Mouse (Mus musculus): ENCODE results near the gene Nfkbia. TPM values are rescaled to one million over a fixed set of nuclear protein-coding genes. Genes with fewer than 3 reads are reported as not detected.

The Nfkbia gene
- total and polyA plus RNA-seq, 3 experiments = 9.3 to 15.9 TPM; not detected in 1

- no peak for DNase-seq (ENCODE audit: low read depth, low spot score)
- Histone ChIP-seq H3K9me3 (replicated peaks; ENCODE audit: insufficient read depth, low read length) (no peaks in the 10 kb centered on the region), H3K9ac (ENCODE audit: control insufficient read depth, low read depth, low read length, poor library complexity, severe bottlenecking) (no peak overlapping the region), H3K27me3 (ENCODE audit: control insufficient read depth in 1 of 2, insufficient read depth in 2 of 2, low read length in 2 of 2) (peaks cover 0 to 2% of the 10 kb centered on the region in 2 experiments; a peak in 2 of 4 replicates), H3K4me1 (ENCODE audit: control insufficient read depth in 1 of 2, insufficient read depth in 2 of 2, low read length in 2 of 2) (no peaks in the 10 kb centered on the region), H3K36me3 (ENCODE audit: control insufficient read depth in 1 of 2, insufficient read depth in 2 of 2, low read length in 2 of 2) (no peaks in the 10 kb centered on the region), H3K4me3 (ENCODE audit: control insufficient read depth in 1 of 2, insufficient read depth in 1 of 2, low read depth in 2 of 2, low read length in 2 of 2) (no peak overlapping the region), H3K27ac (ENCODE audit: control insufficient read depth, low read depth, low read length) (no peak overlapping the region), H3K79me2 (ENCODE audit: control insufficient read depth, insufficient read depth, low read length, poor library complexity) (no peaks in the 10 kb centered on the region)
- TF ChIP-seq ZC3H11A (IDR thresholded peaks at IDR 0.05; ENCODE audit: low read depth, low read length) (no peak), NRF1 (IDR thresholded peaks at IDR 0.05; ENCODE audit: insufficient read depth, low read depth, low read length, poor library complexity, severe bottlenecking) (no peak), USF1 (IDR thresholded peaks at IDR 0.05; ENCODE audit: low read depth, low read length) (no peak), JUND (IDR thresholded peaks at IDR 0.05; ENCODE audit: low read depth, low read length) (no peak), MAFK (IDR thresholded peaks at IDR 0.05; ENCODE audit: borderline replicate concordance, low read depth, low read length) (no peak), BHLHE40 (IDR thresholded peaks at IDR 0.05; ENCODE audit: borderline replicate concordance, low read depth, low read length) (no peak), SIN3A (IDR thresholded peaks at IDR 0.05; ENCODE audit: low read length) (no peak), ZNF384 (IDR thresholded peaks at IDR 0.05; ENCODE audit: low read depth, low read length) (no peak), GABPA (IDR thresholded peaks at IDR 0.05; ENCODE audit: low read depth, low read length) (no peak), MXI1 (IDR thresholded peaks at IDR 0.05; ENCODE audit: low read depth, low read length) (no peak), EP300 (IDR thresholded peaks at IDR 0.05; ENCODE audit: low read depth in 1 of 2, low read length in 2 of 2) (no peak), ETS1 (IDR thresholded peaks at IDR 0.05; ENCODE audit: low read depth, low read length) (no peak), ELF1 (IDR thresholded peaks at IDR 0.05; ENCODE audit: low read depth, low read length) (no peak)
Observed at GRCm38 (mm10) chr12:55478901-55479300, 13.5 kb downstream of the Nfkbia start.

GRCm38 (mm10) chr12:55474209-55474583 lies 18.3 kb downstream of the Nfkbia start:
- TF ChIP-seq USF2 (IDR thresholded peaks at IDR 0.05; ENCODE audit: borderline replicate concordance in 1 of 2, insufficient read depth in 1 of 2, low read depth in 1 of 2, low read length in 2 of 2) (no peak), CHD2 (IDR thresholded peaks at IDR 0.05; ENCODE audit: low read length) (no peak), MAZ (IDR thresholded peaks at IDR 0.05; ENCODE audit: low read depth, low read length) (no peak), POLR2AphosphoS2 (IDR thresholded peaks at IDR 0.05; ENCODE audit: low read length) (no peak), TBP (IDR thresholded peaks at IDR 0.05; ENCODE audit: low read depth, low read length) (no peak), CTCF (IDR thresholded peaks at IDR 0.05 in 2 of 3, conservative IDR thresholded peaks at IDR 0.05 in 1 of 3; ENCODE audit: control insufficient read depth in 1 of 3, insufficient read depth in 1 of 3, low read depth in 2 of 3, low read length in 3 of 3, poor library complexity in 1 of 3, severe bottlenecking in 1 of 3) (no peak), RAD21 (IDR thresholded peaks at IDR 0.05; ENCODE audit: low read depth, low read length) (no peak), UBTF (IDR thresholded peaks at IDR 0.05; ENCODE audit: borderline replicate concordance, insufficient read depth, low read depth, low read length) (no peak), MEF2A (IDR thresholded peaks at IDR 0.05; ENCODE audit: extremely low read depth, insufficient replicate concordance, low read depth, low read length, poor library complexity, severe bottlenecking) (no peak), ZC3H11A (IDR thresholded peaks at IDR 0.05; ENCODE audit: low read depth, low read length) (no peak), TAL1 (IDR thresholded peaks at IDR 0.05; ENCODE audit: low read length) (no peak)
- no peaks in the 10 kb centered on the region for H3K36me3 ChIP-seq (ENCODE audit: control insufficient read depth in 1 of 2, insufficient read depth in 2 of 2, low read length in 2 of 2)
- no peak overlapping the region for H3K27ac ChIP-seq (ENCODE audit: control insufficient read depth, low read depth, low read length)
- no peaks in the 10 kb centered on the region for H3K9me3 ChIP-seq (replicated peaks; ENCODE audit: insufficient read depth, low read length)
- peaks cover 5 to 19% of the 10 kb centered on the region in 2 experiments; a peak in 3 of 4 replicates for H3K27me3 ChIP-seq (ENCODE audit: control insufficient read depth in 1 of 2, insufficient read depth in 2 of 2, low read length in 2 of 2)
- no peak for DNase-seq (ENCODE audit: low read depth, low spot score)
- no peaks in the 10 kb centered on the region for H3K79me2 ChIP-seq (ENCODE audit: control insufficient read depth, insufficient read depth, low read length, poor library complexity)
- no peak overlapping the region for H3K4me3 ChIP-seq (ENCODE audit: control insufficient read depth in 1 of 2, insufficient read depth in 1 of 2, low read depth in 2 of 2, low read length in 2 of 2)
- H3K4me1 ChIP-seq (ENCODE audit: control insufficient read depth in 1 of 2, insufficient read depth in 2 of 2, low read length in 2 of 2) = 0 out of 4 replicates have a peak, but pooled peaks cover 0 to 3% of the 10 kb centered on the region in 2 experiments
- no peak overlapping the region for H3K9ac ChIP-seq (ENCODE audit: control insufficient read depth, low read depth, low read length, poor library complexity, severe bottlenecking)
